Mouse (Mus musculus) midbrain, embryonic 11.5 days (tissue): ENCODE measurements around the gene Dnajb12. TPM values are rescaled to one million over a fixed set of nuclear protein-coding genes. Genes with fewer than 3 reads are reported as not detected.

ENCODE experiments used
- ATAC-seq: fragments of 200-750 bp; cut with Nextera tagmentation; 2 replicates; pipeline ENCODE4 v1.8.0; 2017; ENCODE audit warnings: moderate TSS enrichment, moderate library complexity; ENCODE audit not compliant: low FRiP score
- DNase-seq: peaks from one replicate; pipeline ENCODE4 v3.0.0; 2015; ENCODE audit warnings: low spot score; ENCODE audit errors: missing footprints
- H3K27ac ChIP-seq: fragments of 300-500 bp; sonication (generic); 2 replicates; pipeline ENCODE4 v1.5.1; 2014; ENCODE audit warnings: low read depth, low read length
- H3K27me3 ChIP-seq: fragments of 300-500 bp; sonication (generic); 2 replicates; pipeline ENCODE4 v1.6.1; 2014; ENCODE audit warnings: mild to moderate bottlenecking, low read length, moderate library complexity, mixed read lengths; ENCODE audit not compliant: control insufficient read depth, insufficient read depth
- H3K36me3 ChIP-seq: fragments of 300-500 bp; sonication (generic); 2 replicates; pipeline ENCODE4 v1.6.1; 2014; ENCODE audit warnings: mild to moderate bottlenecking, low read length, moderate library complexity, mixed read lengths; ENCODE audit not compliant: control insufficient read depth, insufficient read depth
- H3K4me1 ChIP-seq: fragments of 300-500 bp; sonication (generic); 2 replicates; pipeline ENCODE4 v1.6.1; 2014; ENCODE audit warnings: low read length; ENCODE audit not compliant: control insufficient read depth, insufficient read depth
- H3K4me2 ChIP-seq: fragments of 300-500 bp; sonication (generic); 2 replicates; pipeline ENCODE4 v1.6.1; 2014; ENCODE audit warnings: mild to moderate bottlenecking, moderate library complexity
- H3K4me3 ChIP-seq: fragments of 300-500 bp; sonication (generic); 2 replicates; pipeline ENCODE4 v1.5.1; 2014; ENCODE audit warnings: low read depth, low read length
- H3K9ac ChIP-seq: fragments of 300-500 bp; sonication (generic); 2 replicates; pipeline ENCODE4 v1.6.1; 2014; ENCODE audit warnings: low read length
- H3K9me3 ChIP-seq: fragments of 300-500 bp; sonication (generic); 2 replicates; pipeline ENCODE4 v1.6.1; 2016; ENCODE audit warnings: low read length; ENCODE audit not compliant: control insufficient read depth
- WGBS: fragments of 180-500 bp; shearing (Covaris S2); extraction: QIAGEN DNeasy Blood & Tissue Kit; methylation state at CpG from one replicate; pipeline ENCODE4 v1.1.7; 2014; 5-methylcytosine and 5-hydroxymethylcytosine counted together
- polyA plus RNA-seq: library from polyadenylated mRNA; unstranded; fragments of >200 nt; fragmentation: Nextera tagmentation; extraction: Ambion mirVana; gene quantifications from 2 replicates; pipeline ENCODE4 v1.2.1, GENCODE M21; 2014

The Dnajb12 gene
- polyA plus RNA-seq, 1 experiment from 2014 or later: 22.4 TPM

DNA sequence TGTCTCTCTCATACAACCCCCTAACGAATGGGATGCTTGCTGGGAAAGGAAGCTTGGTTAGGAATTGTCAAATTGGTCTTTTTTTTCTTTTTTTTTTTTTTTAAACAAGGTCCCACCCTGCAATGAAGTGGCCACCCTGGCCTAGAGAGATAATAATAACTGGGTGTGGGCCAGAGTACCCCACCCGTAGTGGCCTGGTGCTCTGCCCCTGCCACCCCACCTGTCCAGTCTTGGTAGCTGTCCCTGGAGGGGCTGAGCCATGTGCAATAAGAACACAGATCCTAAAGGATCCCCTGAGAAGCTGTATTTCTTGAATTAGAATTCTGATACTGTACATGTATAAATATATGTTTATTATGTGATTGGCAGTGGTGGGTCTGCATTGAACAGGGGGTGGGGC is 19.6 kb downstream of the Dnajb12 start:
- Histone ChIP-seq H3K27ac (peak overlapping the region; percentile 95), H3K36me3 (no peaks in the 10 kb centered on the region; the same call in 1 of the 2 replicates), H3K9me3 (no peaks in the 10 kb centered on the region), H3K4me1 (peaks cover 61% of the 10 kb centered on the region), H3K4me3 (no peak overlapping the region), H3K27me3 (no peaks in the 10 kb centered on the region), H3K4me2 (peak overlapping the region; percentile 23; the same call in 1 of the 2 replicates), H3K9ac (peak overlapping the region; percentile 48; the same call in 1 of the 2 replicates)
- 64% methylated on average over 2 of the region's 2 CpGs for WGBS
- ATAC-seq (no peak), DNase-seq (peak; percentile 84)

DNA sequence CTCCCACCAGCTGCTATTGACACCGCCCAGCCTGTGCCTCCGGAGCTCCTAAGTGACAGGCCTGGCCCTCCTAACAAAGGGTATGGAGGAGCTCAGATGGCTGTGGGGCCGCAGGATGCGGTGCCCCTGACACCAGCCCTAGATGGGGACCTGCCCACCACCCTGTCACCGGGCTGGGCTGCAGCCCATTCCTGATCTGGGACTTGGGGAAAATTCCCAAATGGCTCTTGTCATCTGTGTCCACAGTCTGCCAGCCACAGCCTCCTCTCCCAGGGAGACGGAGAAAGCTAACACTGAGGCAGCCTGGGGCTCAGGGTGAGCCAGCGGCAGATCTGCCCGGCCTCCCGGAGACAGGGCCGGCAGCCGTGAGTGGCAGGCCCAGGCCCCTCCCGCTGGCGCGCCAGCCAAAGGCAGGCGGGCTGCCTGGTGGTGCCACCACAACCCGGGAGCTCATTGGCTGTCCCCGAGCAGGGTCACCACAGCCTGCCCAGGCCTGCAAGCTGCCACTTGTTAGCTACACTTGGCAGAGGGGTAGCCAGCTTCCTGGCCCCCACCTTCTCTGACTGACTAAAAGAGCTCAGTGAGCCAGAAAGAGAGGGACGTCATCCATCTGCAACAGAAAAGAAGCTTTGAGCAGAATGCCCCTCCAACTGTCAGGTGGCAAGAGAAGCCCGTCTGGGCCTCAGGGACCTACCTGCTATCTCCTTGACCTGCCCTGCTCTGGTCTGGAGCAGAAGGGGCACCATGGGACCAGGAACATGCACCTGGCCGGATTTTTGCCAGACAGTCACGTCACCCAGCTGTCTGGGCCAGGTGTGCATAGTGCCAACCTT is 20.2 kb downstream of the Dnajb12 start:
- H3K27me3 ChIP-seq: no peaks in the 10 kb centered on the region
- peak; percentile 93 for ATAC-seq
- peak overlapping the region; percentile 23; the same call in 1 of the 2 replicates for H3K4me2 ChIP-seq
- no peaks in the 10 kb centered on the region; the same call in 1 of the 2 replicates for H3K36me3 ChIP-seq
- peak overlapping the region; percentile 95 for H3K27ac ChIP-seq
- DNase-seq: peak; percentile 97
- peak overlapping the region; percentile 48 for H3K9ac ChIP-seq
- no peaks in the 10 kb centered on the region for H3K9me3 ChIP-seq
- 9% methylated on average over 21 of the region's 21 CpGs for WGBS
- no peak overlapping the region for H3K4me3 ChIP-seq
- H3K4me1 ChIP-seq: peaks cover 61% of the 10 kb centered on the region

DNA sequence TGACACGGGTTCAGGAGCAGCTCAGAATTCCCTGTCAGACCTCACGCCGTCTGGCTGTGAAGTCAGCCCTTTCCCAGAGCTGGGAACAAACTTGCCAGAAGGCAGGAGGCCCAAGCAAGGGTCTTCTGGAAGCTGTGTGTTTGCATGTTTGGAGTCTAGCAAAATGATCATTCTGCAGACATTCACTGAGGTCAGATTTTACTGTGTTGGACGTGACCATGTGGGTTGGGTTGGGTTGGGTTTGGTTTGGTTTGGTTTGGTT is 20.7 kb downstream of the Dnajb12 start:
- no peak for DNase-seq
- Histone ChIP-seq H3K4me3 (no peak overlapping the region), H3K4me2 (peak overlapping the region; percentile 23; the same call in 1 of the 2 replicates), H3K9ac (peak overlapping the region; percentile 48), H3K27ac (peak overlapping the region; percentile 95), H3K4me1 (peaks cover 57% of the 10 kb centered on the region), H3K36me3 (no peaks in the 10 kb centered on the region), H3K27me3 (no peaks in the 10 kb centered on the region), H3K9me3 (no peaks in the 10 kb centered on the region)
- no peak for ATAC-seq
- 51% methylated on average over 4 of the region's 4 CpGs for WGBS

DNA sequence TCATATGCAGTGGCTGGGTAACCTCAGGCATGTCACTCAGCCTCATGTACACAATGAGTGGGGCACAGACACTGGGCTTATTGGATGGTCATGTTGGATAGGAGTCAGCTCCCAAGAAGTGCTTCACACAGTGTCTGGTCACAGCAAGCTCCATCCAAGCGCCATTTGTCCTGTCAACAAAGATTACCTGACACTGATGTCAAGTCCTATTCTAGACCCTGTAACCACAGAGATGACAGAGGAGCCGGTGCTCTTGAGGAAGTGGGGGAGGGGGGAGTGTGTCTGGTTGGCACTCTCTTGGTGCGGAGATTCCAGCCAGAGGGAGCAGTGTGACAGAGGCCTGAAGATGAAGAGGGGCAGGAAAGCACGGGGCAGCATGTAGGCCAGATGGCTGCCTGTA is 21.6 kb downstream of the Dnajb12 start:
- peak; percentile 87 for DNase-seq
- H3K36me3 ChIP-seq: no peaks in the 10 kb centered on the region
- H3K4me3 ChIP-seq: no peak overlapping the region
- H3K9ac ChIP-seq: no peak overlapping the region
- H3K9me3 ChIP-seq: no peaks in the 10 kb centered on the region
- ATAC-seq: no peak
- H3K27ac ChIP-seq: no peak overlapping the region
- H3K27me3 ChIP-seq: no peaks in the 10 kb centered on the region
- WGBS: 61% methylated on average over 4 of the region's 4 CpGs
- H3K4me2 ChIP-seq: no peak overlapping the region
- H3K4me1 ChIP-seq: peaks cover 57% of the 10 kb centered on the region

DNA sequence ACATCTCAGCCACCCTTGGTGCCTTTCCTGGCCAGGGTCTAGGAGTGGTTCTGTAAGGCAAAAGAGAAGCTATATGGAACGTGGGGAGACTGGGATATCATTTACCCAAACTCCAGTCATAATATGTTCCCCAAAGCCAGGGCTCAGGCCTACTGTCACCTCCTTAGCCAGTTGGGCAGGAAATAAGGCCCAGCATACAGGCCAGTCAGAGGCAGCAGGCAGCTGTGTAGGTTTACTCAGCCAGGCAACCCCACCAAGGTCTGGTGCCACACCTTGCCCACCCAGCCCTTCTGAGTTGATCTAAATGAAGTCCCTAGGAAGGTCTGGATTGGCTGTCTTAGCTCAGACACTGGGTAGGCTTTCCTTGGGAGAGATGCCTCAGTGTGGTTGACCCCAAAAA is 22.1 kb downstream of the Dnajb12 start:
- Histone ChIP-seq H3K4me3 (no peak overlapping the region), H3K9me3 (no peaks in the 10 kb centered on the region), H3K4me1 (peaks cover 53% of the 10 kb centered on the region), H3K36me3 (no peaks in the 10 kb centered on the region), H3K9ac (peak overlapping the region; percentile 9; the same call in 1 of the 2 replicates), H3K4me2 (no peak overlapping the region), H3K27me3 (no peaks in the 10 kb centered on the region), H3K27ac (peak overlapping the region; percentile 25; the same call in 1 of the 2 replicates)
- 67% methylated on average over 1 of the region's 1 CpGs for WGBS
- DNase-seq: no peak
- no peak for ATAC-seq

DNA sequence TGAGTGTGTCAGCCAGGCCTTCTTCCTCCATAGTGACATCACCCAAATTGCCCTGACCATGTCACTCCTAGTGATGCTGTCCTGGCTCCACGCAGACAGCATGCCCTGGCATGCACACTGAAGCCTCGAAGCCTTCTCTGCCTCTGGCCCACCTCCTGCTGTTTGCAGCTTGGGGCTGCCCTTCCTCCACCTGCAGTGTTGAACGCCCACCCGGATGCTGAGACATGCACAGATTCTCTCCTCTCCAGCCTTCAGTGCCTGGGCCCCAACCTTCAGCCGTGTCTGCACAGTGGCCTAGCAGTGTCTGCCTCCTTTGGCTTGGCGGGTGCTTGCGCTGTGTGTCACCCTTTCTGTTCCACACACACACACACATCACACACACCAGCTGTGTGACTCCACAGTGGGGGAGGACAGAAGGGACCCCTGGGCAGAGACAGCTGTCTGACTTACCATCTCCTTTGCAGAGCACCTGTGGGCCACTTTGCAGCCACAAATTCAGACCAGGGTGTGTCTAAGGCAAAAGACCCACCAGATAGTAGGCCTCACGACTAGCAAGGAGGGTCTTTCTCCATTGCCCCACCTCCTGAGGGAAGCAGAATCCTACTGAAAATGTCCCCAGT is 22.7 kb downstream of the Dnajb12 start:
- no peaks in the 10 kb centered on the region for H3K36me3 ChIP-seq
- peak; percentile 86 for DNase-seq
- peak overlapping the region; percentile 12; the same call in 1 of the 2 replicates for H3K9ac ChIP-seq
- H3K27ac ChIP-seq: no peak overlapping the region
- WGBS: 78% methylated on average over 8 of the region's 8 CpGs
- no peaks in the 10 kb centered on the region for H3K27me3 ChIP-seq
- ATAC-seq: no peak
- H3K9me3 ChIP-seq: no peaks in the 10 kb centered on the region
- H3K4me3 ChIP-seq: no peak overlapping the region
- no peak overlapping the region for H3K4me2 ChIP-seq
- H3K4me1 ChIP-seq: peaks cover 48% of the 10 kb centered on the region

DNA sequence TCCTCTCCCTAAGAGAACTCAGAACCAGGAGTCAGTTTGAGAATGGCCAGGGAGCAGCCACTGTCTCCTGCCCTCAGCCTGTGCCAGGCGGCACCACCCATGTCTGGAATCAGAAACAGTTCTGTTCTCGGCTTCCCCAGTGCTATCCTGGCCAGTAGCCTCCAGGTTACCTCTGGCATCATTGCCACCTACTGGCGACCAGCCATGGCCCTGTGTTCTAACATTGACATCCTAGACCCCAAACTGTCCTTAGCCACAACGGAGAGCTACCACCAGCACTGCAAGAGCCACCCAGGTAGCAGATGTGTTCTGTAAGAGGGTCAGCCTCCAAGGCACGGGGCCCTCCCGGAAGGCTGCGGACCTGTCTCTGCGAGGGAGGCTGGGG is 23.2 kb downstream of the Dnajb12 start:
- Histone ChIP-seq H3K27me3 (no peaks in the 10 kb centered on the region), H3K9me3 (no peaks in the 10 kb centered on the region), H3K4me2 (no peak overlapping the region), H3K27ac (no peak overlapping the region), H3K9ac (no peak overlapping the region), H3K4me1 (peaks cover 48% of the 10 kb centered on the region), H3K36me3 (no peaks in the 10 kb centered on the region), H3K4me3 (no peak overlapping the region)
- DNase-seq (no peak), ATAC-seq (no peak)
- 65% methylated on average over 8 of the region's 8 CpGs for WGBS

DNA sequence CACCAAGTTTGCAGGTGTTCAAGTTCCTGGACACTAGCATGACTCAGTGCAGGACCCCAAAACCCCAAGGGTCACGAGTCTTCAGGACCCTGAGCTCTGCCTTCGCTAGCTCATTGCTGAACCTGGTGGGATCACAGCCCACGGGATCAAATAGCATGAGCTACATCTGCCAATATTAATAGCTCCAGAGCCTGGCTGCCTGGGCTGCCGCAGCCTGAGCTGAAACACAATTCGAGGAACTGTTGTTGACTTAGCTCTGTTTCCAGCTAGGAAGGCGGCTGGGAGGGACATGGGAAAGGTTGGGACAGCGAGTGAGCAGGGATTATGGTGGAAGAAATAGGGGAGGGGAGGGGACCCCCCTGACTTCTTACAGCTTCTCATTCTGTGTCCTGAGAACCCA is 23.8 kb downstream of the Dnajb12 start:
- Histone ChIP-seq H3K27ac (peak overlapping the region; percentile 12; the same call in 1 of the 2 replicates), H3K36me3 (no peaks in the 10 kb centered on the region), H3K27me3 (no peaks in the 10 kb centered on the region), H3K9me3 (no peaks in the 10 kb centered on the region), H3K4me1 (peaks cover 46% of the 10 kb centered on the region), H3K4me3 (no peak overlapping the region), H3K9ac (no peak overlapping the region), H3K4me2 (no peak overlapping the region)
- 52% methylated on average over 7 of the region's 7 CpGs for WGBS
- DNase-seq (no peak), ATAC-seq (no peak)

DNA sequence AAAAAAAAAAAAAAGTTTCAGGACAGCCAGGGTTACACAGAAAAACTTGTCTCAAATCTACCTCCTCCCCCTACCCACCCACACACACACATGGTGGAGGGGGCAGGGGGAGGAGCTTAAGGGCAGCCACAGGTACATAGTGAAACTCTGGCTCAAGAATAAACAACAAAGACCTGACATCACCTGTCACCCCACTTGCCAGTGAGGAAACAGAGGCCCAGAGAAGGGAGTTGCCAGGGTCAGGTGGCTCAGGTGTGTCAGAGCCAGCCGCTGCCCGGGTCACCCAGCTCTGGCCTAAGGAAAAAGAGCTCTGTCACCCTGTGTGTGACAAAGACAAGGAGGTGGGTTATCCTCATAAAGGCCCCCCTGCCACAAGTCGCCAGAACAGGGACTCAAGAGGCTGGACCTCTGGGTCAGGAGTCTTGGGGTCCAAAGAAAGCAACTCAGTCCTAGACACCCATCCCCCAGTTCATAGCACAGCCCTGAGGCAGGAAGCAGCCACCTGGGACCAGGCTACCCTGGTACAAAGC is 27.8 kb downstream of the Dnajb12 start:
- H3K9me3 ChIP-seq: no peaks in the 10 kb centered on the region
- no peak overlapping the region for H3K4me2 ChIP-seq
- no peak overlapping the region for H3K4me3 ChIP-seq
- no peak overlapping the region for H3K9ac ChIP-seq
- WGBS: 51% methylated on average over 3 of the region's 3 CpGs
- no peaks in the 10 kb centered on the region; the same call in 1 of the 2 replicates for H3K27me3 ChIP-seq
- no peak for ATAC-seq
- H3K36me3 ChIP-seq: no peaks in the 10 kb centered on the region
- H3K4me1 ChIP-seq: peaks cover 31% of the 10 kb centered on the region
- DNase-seq: no peak
- no peak overlapping the region; the same call in 1 of the 2 replicates for H3K27ac ChIP-seq
